Mouse (Mus musculus) cerebellum, adult 2 months (tissue): ENCODE results near the gene Fap.

Experiments
- CTCF ChIP-seq: fragments of 200-500 bp; IDR thresholded peaks from 2 replicates; pipeline ENCODE4 v1.5.1; 2011; ENCODE audit warnings: low read depth, mild to moderate bottlenecking, control low read depth, low read length, moderate library complexity, borderline replicate concordance; ENCODE audit not compliant: insufficient read depth
- POLR2A ChIP-seq: fragments of 200-500 bp; IDR thresholded peaks from 2 replicates; pipeline ENCODE4 v1.6.1; 2011; ENCODE audit warnings: low read length, control low read depth, borderline replicate concordance; ENCODE audit not compliant: insufficient read depth

- TF ChIP-seq CTCF (no peak), POLR2A (no peak)
These were observed 649 bp downstream of the Fap start for GRCm38 (mm10) chr2:62573099-62573752.
